Mouse (Mus musculus) heart, postnatal 25 days (tissue): ENCODE data around the gene Rmnd5b. TPM values are rescaled to one million over a fixed set of nuclear protein-coding genes. Genes with fewer than 3 reads are reported as not detected.
A peak's percentile ranks its signal among the peaks of the same experiment; 100 is the strongest.
"Not testable (repeated sequence)": the region's sequence is repeated elsewhere in the genome, so short reads cannot be mapped to it uniquely, and the experiment has no call there.

Experiments
- DNase-seq: peaks from one replicate; pipeline ENCODE4 v3.0.0; 2022; ENCODE audit warnings: low spot score
- intact Hi-C: fragments of 180-260 bp; cut with DNase I; formaldehyde crosslinking; loops from one replicate; pipeline ENCODE4 v1.15.1; 2025
- total RNA-seq, 2 experiments: library from RNA; stranded (reverse); gene quantifications; 2 replicates each; pipeline ENCODE4 v1.2.3; 2021

Gene Rmnd5b
- total RNA-seq: 10 to 100 TPM; 14.1 to 17.2 TPM

- DNase-seq: peak; percentile 78
- intact Hi-C loops: loop anchor here (2.0 kb wide), 1 partner anchor 15 kb away; the partner anchor contains the start of genes D930048N14Rik and N4bp3
Measured at GRCm38 (mm10) chr11:51635525-51636322, at the start of gene Rmnd5b. TSS of gene Rmnd5b (minus strand) at chr11:51635896.

- intact Hi-C loops: loop anchor here (1.0 to 10.0 kb wide), 4 partner anchors 35 to 397 kb away; partner anchors contain the start of gene Col23a1
- no peak for DNase-seq
Measured at GRCm38 (mm10) chr11:51681976-51682374, 46.3 kb upstream of the Rmnd5b start.

- intact Hi-C loops: loop anchor here (1.0 to 10.0 kb wide), 4 partner anchors 34 to 397 kb away; partner anchors contain the start of gene Col23a1
- peak; percentile 57 for DNase-seq
Measured at GRCm38 (mm10) chr11:51681324-51681975, 45.8 kb upstream of the Rmnd5b start.

- intact Hi-C loops: no loop called here
- no peak for DNase-seq
Measured at GRCm38 (mm10) chr11:51679466-51679865, 43.8 kb upstream of the Rmnd5b start.

DNA sequence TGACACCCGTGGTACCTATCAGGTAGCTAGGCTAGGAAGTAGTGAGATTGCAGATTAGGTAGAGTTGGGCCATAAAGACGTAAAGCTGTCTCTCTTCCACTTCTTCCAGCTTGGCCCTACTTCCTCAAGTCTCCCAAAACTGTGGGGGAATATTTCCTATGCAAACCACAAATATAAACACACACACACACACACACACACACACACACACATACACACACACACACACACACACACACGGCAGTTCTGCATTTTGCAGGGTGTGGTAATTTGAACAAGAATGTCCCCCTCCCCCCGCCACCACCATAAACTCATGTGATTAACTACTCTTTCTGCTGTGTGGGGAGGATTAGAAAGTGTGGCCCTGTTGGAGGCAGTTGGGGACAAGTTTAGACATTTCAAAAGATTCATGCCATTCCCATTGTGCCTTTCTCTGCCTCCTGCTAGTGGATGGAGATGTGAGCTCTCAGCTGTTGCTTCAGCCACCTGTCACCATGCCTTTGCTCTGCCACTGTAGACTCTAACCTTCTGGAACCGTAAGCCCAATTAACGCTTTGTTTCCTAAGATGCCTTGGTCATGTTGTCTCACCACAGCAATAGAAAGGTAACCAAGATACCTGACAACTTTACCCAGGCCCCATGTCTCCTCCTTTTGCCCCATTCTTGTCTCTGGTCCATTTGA, 42.2 kb upstream of the Rmnd5b start:
- no peak for DNase-seq
- intact Hi-C loops: no loop called here

- no peak for DNase-seq
- intact Hi-C loops: no loop called here
Measured at GRCm38 (mm10) chr11:51675386-51675785, 39.7 kb upstream of the Rmnd5b start.

- intact Hi-C loops: no loop called here
- DNase-seq: no peak
Measured at GRCm38 (mm10) chr11:51673291-51673690, 37.6 kb upstream of the Rmnd5b start.

DNA sequence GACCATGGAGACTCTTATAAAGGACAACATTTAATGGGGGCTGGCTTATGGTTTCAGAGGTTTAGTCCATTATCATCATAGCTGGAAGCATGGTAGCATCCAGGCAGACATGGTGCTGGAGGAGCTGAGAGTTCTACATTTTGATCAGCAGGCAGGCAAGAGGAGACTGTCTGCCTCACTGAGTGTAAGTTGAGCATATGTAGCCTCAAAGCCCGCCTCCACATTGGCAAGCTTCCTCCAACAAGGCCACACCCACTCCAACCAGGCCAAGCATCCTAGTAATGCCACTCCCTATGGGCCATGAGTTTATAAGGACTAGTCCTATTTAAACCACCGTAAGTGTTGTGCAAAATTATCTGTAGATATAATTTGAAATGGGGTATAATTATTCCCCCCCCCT, 35.7 kb upstream of the Rmnd5b start:
- no peak for DNase-seq
- intact Hi-C loops: no loop called here

- DNase-seq: no peak
- intact Hi-C loops: no loop called here
Measured at GRCm38 (mm10) chr11:51670846-51671245, 35.1 kb upstream of the Rmnd5b start.

GRCm38 (mm10) chr11:51664747-51665146, 29.1 kb upstream of the Rmnd5b start:
- intact Hi-C loops, DNase-seq: not testable (repeated sequence)

GRCm38 (mm10) chr11:51662632-51663031, 26.9 kb upstream of the Rmnd5b start:
- DNase-seq: no peak
- intact Hi-C loops: no loop called here

- no peak for DNase-seq
- intact Hi-C loops: no loop called here
Measured at GRCm38 (mm10) chr11:51661867-51662365, 26.2 kb upstream of the Rmnd5b start.

- DNase-seq: no peak
- intact Hi-C loops: no loop called here
Measured at GRCm38 (mm10) chr11:51658705-51659104, 23.0 kb upstream of the Rmnd5b start.

- no peak for DNase-seq
- intact Hi-C loops: no loop called here
Measured at GRCm38 (mm10) chr11:51658291-51658690, 22.6 kb upstream of the Rmnd5b start.

DNA sequence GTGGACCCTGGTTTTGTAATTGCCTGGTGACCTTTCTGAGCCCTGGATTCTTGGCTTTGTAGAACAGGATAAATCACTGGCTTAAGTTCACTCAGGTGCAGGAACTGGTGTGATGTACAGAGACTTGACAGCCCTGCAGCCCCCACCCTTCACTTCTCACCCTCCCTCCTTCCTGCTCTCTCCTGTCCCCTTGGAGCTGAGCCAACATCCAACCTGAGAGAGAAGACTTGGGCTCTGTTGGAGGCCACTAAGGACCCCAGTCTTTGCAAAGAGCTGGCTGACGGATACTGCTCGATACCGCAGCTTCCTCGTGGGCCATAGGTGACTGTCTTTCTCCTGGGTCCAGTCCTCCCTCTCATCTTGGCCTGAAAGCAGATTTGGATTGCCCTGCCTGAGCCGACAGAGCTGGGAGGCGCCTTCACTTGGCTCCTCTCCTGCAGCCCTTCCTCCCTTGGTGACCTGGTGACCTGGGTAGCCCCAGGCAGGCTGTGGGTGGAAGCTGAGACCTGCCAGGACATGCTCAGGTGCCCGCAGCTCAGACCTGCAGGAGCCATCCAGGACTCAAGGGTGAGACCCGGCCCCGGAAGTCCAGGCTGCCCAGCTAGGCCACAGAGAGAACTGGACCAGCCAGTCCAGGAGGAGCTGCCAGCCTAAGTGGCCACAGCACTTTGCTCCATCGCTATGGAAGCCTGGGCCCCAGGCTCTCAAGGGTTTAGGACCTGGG, 21.3 kb upstream of the Rmnd5b start:
- no peak for DNase-seq
- intact Hi-C loops: no loop called here

- no peak for DNase-seq
- intact Hi-C loops: no loop called here
Measured at GRCm38 (mm10) chr11:51654891-51655290, 19.2 kb upstream of the Rmnd5b start.

- intact Hi-C loops: no loop called here
- DNase-seq: no peak
Measured at GRCm38 (mm10) chr11:51653736-51654135, 18.0 kb upstream of the Rmnd5b start.

GRCm38 (mm10) chr11:51652889-51653418, 17.3 kb upstream of the Rmnd5b start:
- DNase-seq: no peak
- intact Hi-C loops: no loop called here
